Mouse (Mus musculus) brain, embryonic 18.5 days (tissue): Measurements from ENCODE around the gene Epc2.
"Not testable (repeated sequence)": the region's sequence is repeated elsewhere in the genome, so short reads cannot be mapped to it uniquely, and the experiment has no call there.

Source experiments
- DNase-seq: peaks from one replicate; pipeline ENCODE4 v3.0.0-alpha.2; 2012; ENCODE audit warnings: low read depth, low spot score

The Epc2 gene

GRCm38 (mm10) chr2:49471641-49472355 lies 20.5 kb downstream of the Epc2 start:
- DNase-seq = no peak

- no peak for DNase-seq
Observed at GRCm38 (mm10) chr2:49472443-49472842, 21.2 kb downstream of the Epc2 start.

- no peak for DNase-seq
Observed at GRCm38 (mm10) chr2:49482146-49482545, 30.9 kb downstream of the Epc2 start.

- no peak for DNase-seq
Observed at GRCm38 (mm10) chr2:49483382-49483781, 32.1 kb downstream of the Epc2 start.

GRCm38 (mm10) chr2:49501435-49501834 lies 50.1 kb downstream of the Epc2 start:
- no peak for DNase-seq

GRCm38 (mm10) chr2:49503596-49503995 lies 52.3 kb downstream of the Epc2 start:
- DNase-seq = no peak

- DNase-seq = not testable (repeated sequence)
Observed at GRCm38 (mm10) chr2:49505151-49505550, 53.9 kb downstream of the Epc2 start.

GRCm38 (mm10) chr2:49510832-49511231 lies 59.5 kb downstream of the Epc2 start:
- no peak for DNase-seq

- DNase-seq = no peak
Observed at GRCm38 (mm10) chr2:49516011-49516410, 64.7 kb downstream of the Epc2 start.

GRCm38 (mm10) chr2:49520409-49520808 lies 69.1 kb downstream of the Epc2 start:
- DNase-seq = no peak

GRCm38 (mm10) chr2:49520989-49521388 lies 69.7 kb downstream of the Epc2 start:
- DNase-seq = no peak

- no peak for DNase-seq
Observed at GRCm38 (mm10) chr2:49521564-49521963, 70.3 kb downstream of the Epc2 start.

GRCm38 (mm10) chr2:49522578-49522977 lies 71.3 kb downstream of the Epc2 start:
- no peak for DNase-seq

GRCm38 (mm10) chr2:49537147-49537546 lies 85.9 kb downstream of the Epc2 start:
- DNase-seq = no peak

GRCm38 (mm10) chr2:49538056-49538455 lies 86.8 kb downstream of the Epc2 start:
- no peak for DNase-seq

GRCm38 (mm10) chr2:49539745-49540144 lies 88.5 kb downstream of the Epc2 start:
- no peak for DNase-seq

GRCm38 (mm10) chr2:49547813-49548212 lies 96.5 kb downstream of the Epc2 start:
- no peak for DNase-seq

GRCm38 (mm10) chr2:49548492-49548891 lies 97.2 kb downstream of the Epc2 start:
- DNase-seq = no peak

GRCm38 (mm10) chr2:49553096-49553495 lies 101.8 kb downstream of the Epc2 start:
- no peak for DNase-seq

GRCm38 (mm10) chr2:49557339-49557738 lies 106.1 kb downstream of the Epc2 start:
- no peak for DNase-seq

- DNase-seq = no peak
Observed at GRCm38 (mm10) chr2:49558361-49558760, 107.1 kb downstream of the Epc2 start.

- DNase-seq = no peak
Observed at GRCm38 (mm10) chr2:49562688-49563350, 111.5 kb downstream of the Epc2 start.
